Mouse (Mus musculus) brain, adult 2 months (tissue): ENCODE measurements at regions not wholly inside any gene's neighbourhood (a gene's known extent, or its start where the extent isn't known, plus 50 kb on each side); places are given as distances from the start of the nearest gene placed in this dataset.
A peak's percentile ranks its signal among the peaks of the same experiment; 100 is the strongest.

Experiments
- DNase-seq: peaks from one replicate; pipeline ENCODE4 v3.0.0; 2011; ENCODE audit warnings: low read depth, low spot score

GRCm38 (mm10) chr5:46092549-46092948 lies 235.1 kb upstream of the Lcorl start:
- no peak for DNase-seq

- DNase-seq = no peak
Measured at GRCm38 (mm10) chr5:46086885-46087284, 229.5 kb upstream of the Lcorl start.

- no peak for DNase-seq
Measured at GRCm38 (mm10) chr5:46083293-46083692, 225.9 kb upstream of the Lcorl start.

- DNase-seq = no peak
Measured at GRCm38 (mm10) chr5:46073744-46074143, 216.3 kb upstream of the Lcorl start.

- no peak for DNase-seq
Measured at GRCm38 (mm10) chr5:46073136-46073535, 215.7 kb upstream of the Lcorl start.

GRCm38 (mm10) chr5:46059910-46060309 lies 202.5 kb upstream of the Lcorl start:
- DNase-seq = no peak

- DNase-seq = no peak
Measured at GRCm38 (mm10) chr5:46054850-46055249, 197.4 kb upstream of the Lcorl start.

GRCm38 (mm10) chr5:46042684-46043348 lies 185.4 kb upstream of the Lcorl start:
- DNase-seq = no peak

- DNase-seq = peak; percentile 50
Measured at GRCm38 (mm10) chr5:46033008-46033676, 175.7 kb upstream of the Lcorl start.

- no peak for DNase-seq
Measured at GRCm38 (mm10) chr5:46032206-46032605, 174.8 kb upstream of the Lcorl start.

- no peak for DNase-seq
Measured at GRCm38 (mm10) chr5:46024138-46024537, 166.7 kb upstream of the Lcorl start.

GRCm38 (mm10) chr5:46023456-46023855 lies 166.0 kb upstream of the Lcorl start:
- DNase-seq = peak; percentile 42

GRCm38 (mm10) chr5:46022047-46022422 lies 164.6 kb upstream of the Lcorl start:
- DNase-seq = no peak

GRCm38 (mm10) chr5:46021398-46022046 lies 164.1 kb upstream of the Lcorl start:
- peak; percentile 31 for DNase-seq

- DNase-seq = no peak
Measured at GRCm38 (mm10) chr5:46020175-46020574, 162.8 kb upstream of the Lcorl start.

GRCm38 (mm10) chr5:46007446-46007845 lies 150.0 kb upstream of the Lcorl start:
- DNase-seq = no peak

- DNase-seq = peak; percentile 66
Measured at GRCm38 (mm10) chr5:46006691-46007090, 149.3 kb upstream of the Lcorl start.

- DNase-seq = no peak
Measured at GRCm38 (mm10) chr5:46006228-46006627, 148.8 kb upstream of the Lcorl start.

GRCm38 (mm10) chr5:46005631-46006030 lies 148.2 kb upstream of the Lcorl start:
- DNase-seq = no peak

- no peak for DNase-seq
Measured at GRCm38 (mm10) chr5:46002011-46002410, 144.6 kb upstream of the Lcorl start.

- peak; percentile 39 for DNase-seq
Measured at GRCm38 (mm10) chr5:45957766-45958165, 100.4 kb upstream of the Lcorl start.

- DNase-seq = peak; percentile 9
Measured at GRCm38 (mm10) chr5:45943970-45944369, 86.6 kb upstream of the Lcorl start.

GRCm38 (mm10) chr5:45932970-45933369 lies 75.6 kb upstream of the Lcorl start:
- no peak for DNase-seq
